Mouse (Mus musculus) embryonic fibroblast, embryonic 13.5 days (primary cell): ENCODE results near the gene Jak1. TPM values are rescaled to one million over a fixed set of nuclear protein-coding genes. Genes with fewer than 3 reads are reported as not detected.

Experiments used
- H3K27ac ChIP-seq: 2 replicates; pipeline ENCODE4 v1.5.1; 2012; ENCODE audit warnings: low read length, control low read depth, inconsistent platforms; ENCODE audit not compliant: insufficient read depth
- H3K4me1 ChIP-seq: 2 replicates; pipeline ENCODE4 v1.6.1; 2011; ENCODE audit warnings: low read length; ENCODE audit not compliant: control insufficient read depth, insufficient read depth
- H3K4me3 ChIP-seq: 2 replicates; pipeline ENCODE4 v1.5.1; 2011; ENCODE audit warnings: mild to moderate bottlenecking, control low read depth, low read length; ENCODE audit not compliant: insufficient read depth
- CTCF ChIP-seq: IDR thresholded peaks from 2 replicates; pipeline ENCODE4 v1.5.1; 2011; ENCODE audit warnings: mild to moderate bottlenecking, control low read depth, low read length, moderate library complexity, borderline replicate concordance; ENCODE audit not compliant: insufficient read depth
- POLR2A ChIP-seq: IDR thresholded peaks from 2 replicates; pipeline ENCODE4 v1.6.1; 2011; ENCODE audit warnings: low read depth, mild to moderate bottlenecking, control low read depth, low read length, moderate library complexity
- polyA plus RNA-seq: library from polyadenylated mRNA; stranded (reverse); fragments of >200 nt; gene quantifications from 2 replicates; pipeline ENCODE4 v1.2.4, GENCODE M21; 2011; ENCODE audit warnings: low read depth; ENCODE audit not compliant: missing spikeins, insufficient read length

Jak1 gene
- polyA plus RNA-seq, 1 experiment, result 192 TPM

GRCm38 (mm10) chr4:101164673-101165072, 100.4 kb downstream of the Jak1 start:
- Histone ChIP-seq H3K27ac (no peak overlapping the region), H3K4me1 (no peaks in the 10 kb centered on the region), H3K4me3 (no peak overlapping the region)
- TF ChIP-seq CTCF (no peak), POLR2A (no peak)

DNA sequence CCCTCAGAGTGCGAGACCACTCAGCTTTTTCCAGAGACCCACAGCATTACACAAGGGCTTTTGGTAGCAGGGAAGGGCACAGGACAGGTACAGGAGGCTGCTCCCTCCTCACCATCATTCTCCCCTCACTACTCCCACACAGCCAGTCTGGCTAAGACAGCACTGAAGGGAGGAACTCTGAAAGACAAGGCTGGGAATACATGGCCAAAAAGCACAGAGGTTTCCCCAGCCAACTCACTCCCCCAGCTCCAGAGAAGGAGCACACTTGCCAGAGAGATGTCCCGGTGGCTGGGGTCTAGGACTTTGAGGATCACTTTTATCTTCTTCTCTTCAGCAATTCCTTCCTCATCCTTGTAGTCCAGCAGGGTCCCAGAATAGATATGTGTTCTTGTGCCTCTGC, 100.9 kb downstream of the Jak1 start:
- TF ChIP-seq CTCF (no peak), POLR2A (no peak)
- no peak overlapping the region for H3K27ac ChIP-seq
- H3K4me1 ChIP-seq, result no peaks in the 10 kb centered on the region
- H3K4me3 ChIP-seq, result no peak overlapping the region

DNA sequence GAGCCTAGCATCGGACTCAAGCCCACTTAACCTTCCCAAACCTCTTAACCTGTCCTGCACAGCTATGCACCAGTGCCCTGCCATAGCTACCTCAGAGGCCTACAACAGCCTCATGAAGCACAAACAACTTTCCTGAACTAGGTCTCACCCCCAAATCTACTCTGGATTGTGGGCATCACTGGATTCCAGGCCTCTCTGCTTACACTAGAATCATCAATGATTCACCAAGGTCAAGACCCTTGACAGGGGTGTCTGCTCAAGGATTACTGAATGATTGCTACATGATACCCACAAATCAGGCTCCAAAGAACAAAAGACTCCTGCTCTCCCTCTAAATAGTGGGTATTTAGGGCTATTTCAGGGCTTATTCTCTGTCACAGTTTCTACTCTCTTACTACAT, 104.3 kb downstream of the Jak1 start:
- no peaks in the 10 kb centered on the region for H3K4me1 ChIP-seq
- TF ChIP-seq CTCF (no peak), POLR2A (no peak)
- H3K4me3 ChIP-seq, result no peak overlapping the region
- no peak overlapping the region for H3K27ac ChIP-seq

GRCm38 (mm10) chr4:101159191-101159764, 105.8 kb downstream of the Jak1 start:
- Histone ChIP-seq H3K4me3 (no peak overlapping the region), H3K4me1 (no peaks in the 10 kb centered on the region), H3K27ac (no peak overlapping the region)
- TF ChIP-seq POLR2A, result no peak
- TF ChIP-seq CTCF, result no peak

- no peaks in the 10 kb centered on the region for H3K4me1 ChIP-seq
- no peak overlapping the region for H3K4me3 ChIP-seq
- TF ChIP-seq CTCF (no peak), POLR2A (no peak)
- no peak overlapping the region for H3K27ac ChIP-seq
Observed at GRCm38 (mm10) chr4:101158282-101158681, 106.8 kb downstream of the Jak1 start.

- H3K4me1 ChIP-seq, result no peaks in the 10 kb centered on the region
- TF ChIP-seq POLR2A (no peak), CTCF (no peak)
- no peak overlapping the region for H3K4me3 ChIP-seq
- H3K27ac ChIP-seq, result no peak overlapping the region
Observed at GRCm38 (mm10) chr4:101157476-101157875, 107.6 kb downstream of the Jak1 start.

DNA sequence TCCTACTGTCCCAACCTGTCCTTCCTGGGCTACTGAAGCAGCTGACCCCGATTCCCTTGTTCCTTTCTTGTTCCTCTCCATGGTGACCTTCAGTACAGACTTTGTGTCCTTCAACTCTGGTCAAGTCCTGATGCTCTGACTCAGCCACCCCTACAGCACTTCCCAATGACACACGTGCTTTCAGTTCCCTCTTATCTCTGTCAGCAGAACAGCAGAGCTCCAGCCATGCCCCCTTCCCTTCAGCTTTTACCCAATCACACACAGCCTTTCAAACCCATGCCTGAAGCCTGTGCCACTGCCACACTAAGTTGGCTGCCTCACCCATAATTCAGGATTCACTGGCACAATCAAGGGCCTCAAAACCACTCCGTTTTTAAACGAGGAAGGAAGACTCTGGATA, 109.5 kb downstream of the Jak1 start:
- Histone ChIP-seq H3K27ac (no peak overlapping the region), H3K4me1 (no peaks in the 10 kb centered on the region)

DNA sequence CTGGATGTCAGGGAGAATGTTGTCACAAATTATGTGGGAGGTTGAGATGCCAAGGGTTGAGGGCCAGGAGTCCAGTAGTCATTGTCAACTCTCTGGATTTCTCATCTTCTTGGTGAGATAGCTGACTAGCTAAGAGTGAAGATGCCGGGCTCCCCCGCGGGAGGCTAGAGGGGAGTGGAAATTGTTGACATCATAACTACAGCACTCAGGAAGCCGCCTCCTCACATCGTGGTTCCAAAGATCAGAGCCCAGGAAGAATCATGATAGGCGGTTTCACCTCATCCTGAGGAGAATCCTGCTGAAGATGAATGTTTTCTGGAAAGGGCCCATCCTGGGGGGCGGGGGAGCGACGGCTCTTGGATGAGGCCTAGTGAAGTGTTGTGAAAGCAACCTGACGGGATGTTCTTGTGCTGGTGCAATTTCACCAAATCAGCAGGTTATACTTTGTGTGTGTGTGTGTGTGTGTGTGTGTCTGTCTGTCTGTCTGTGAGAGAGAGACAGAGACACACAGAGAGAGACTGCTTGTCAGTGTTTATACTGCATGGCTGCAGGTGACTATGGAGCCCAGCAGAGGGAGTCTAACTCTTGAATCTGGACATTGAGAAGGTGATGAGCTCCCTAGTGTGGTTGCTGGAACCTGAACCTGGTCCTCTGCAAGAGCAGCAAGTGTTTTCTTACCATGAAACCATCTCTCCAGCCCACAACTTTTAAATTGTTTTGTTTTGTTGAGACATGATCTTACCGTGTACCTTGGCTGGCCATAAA, 118.0 kb downstream of the Jak1 start:
- Histone ChIP-seq H3K4me3 (no peak overlapping the region), H3K4me1 (peaks cover 4% of the 10 kb centered on the region; the same call in 1 of the 2 replicates), H3K27ac (no peak overlapping the region)
- no peak for TF ChIP-seq POLR2A
- no peak for TF ChIP-seq CTCF

More for the DNA sequence above, 109.5 kb downstream of the Jak1 start:
- H3K4me3 ChIP-seq, result no peak overlapping the region
- no peak for TF ChIP-seq CTCF
- no peak for TF ChIP-seq POLR2A

- Histone ChIP-seq H3K4me1 (peaks cover 4% of the 10 kb centered on the region; the same call in 1 of the 2 replicates), H3K4me3 (no peak overlapping the region), H3K27ac (no peak overlapping the region)
- TF ChIP-seq POLR2A, result no peak
- TF ChIP-seq CTCF, result peak; percentile 51; the same call in 1 of the 2 replicates
Observed at GRCm38 (mm10) chr4:101146047-101146745, 118.9 kb downstream of the Jak1 start.

DNA sequence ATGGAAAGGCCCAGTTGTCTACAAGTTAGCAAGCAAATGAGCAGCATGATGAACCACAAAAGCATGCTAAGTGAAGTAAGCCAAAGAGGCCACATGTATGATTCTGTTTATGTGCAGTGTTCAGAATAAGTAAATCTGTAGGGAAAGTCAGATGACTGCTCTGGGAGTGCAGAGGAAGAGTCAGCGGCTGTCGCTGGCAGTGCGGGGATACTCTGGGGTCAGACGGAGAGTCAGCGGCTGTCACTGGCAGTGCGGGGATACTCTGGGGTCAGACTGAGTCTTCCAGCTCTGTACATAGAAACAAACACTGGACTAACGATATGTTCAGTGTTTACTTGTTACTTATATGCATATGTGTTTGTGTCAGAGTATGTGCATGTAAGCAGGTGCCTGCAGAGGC, 120.3 kb downstream of the Jak1 start:
- TF ChIP-seq CTCF (no peak), POLR2A (no peak)
- Histone ChIP-seq H3K27ac (no peak overlapping the region), H3K4me1 (peaks cover 4% of the 10 kb centered on the region; the same call in 1 of the 2 replicates), H3K4me3 (no peak overlapping the region)
